Mouse (Mus musculus): ENCODE measurements around the gene Aldh18a1.

- TF ChIP-seq CTCF (IDR thresholded peaks at IDR 0.05; ENCODE audit: extremely low read depth, insufficient read length, insufficient replicate concordance, low read depth, low read length) = no peak
- TF ChIP-seq POLR2A (IDR thresholded peaks at IDR 0.05; ENCODE audit: low read depth, low read length) = no peak
Measured at GRCm38 (mm10) chr19:40605189-40605588, 16.9 kb upstream of the Aldh18a1 start.
